Mouse (Mus musculus) limb, embryonic 13.5 days (tissue): Measurements from ENCODE around the gene Gm45799. TPM values are rescaled to one million over a fixed set of nuclear protein-coding genes. Genes with fewer than 3 reads are reported as not detected.
A peak's percentile ranks its signal among the peaks of the same experiment; 100 is the strongest.

Source experiments
- ATAC-seq: fragments of 200-750 bp; cut with Nextera tagmentation; 2 replicates; pipeline ENCODE4 v1.8.0; 2017; ENCODE audit warnings: low read depth, moderate number of reproducible peaks, moderate TSS enrichment; ENCODE audit not compliant: low FRiP score
- H3K27ac ChIP-seq: fragments of 300-500 bp; sonication (generic); 2 replicates; pipeline ENCODE4 v1.5.1; 2015; ENCODE audit warnings: inconsistent platforms, mild to moderate bottlenecking, moderate library complexity
- H3K27me3 ChIP-seq: fragments of 300-500 bp; sonication (generic); 2 replicates; pipeline ENCODE4 v1.6.1; 2015; ENCODE audit warnings: mild to moderate bottlenecking, inconsistent platforms
- H3K36me3 ChIP-seq: fragments of 300-500 bp; sonication (generic); 2 replicates; pipeline ENCODE4 v1.6.1; 2015; ENCODE audit warnings: inconsistent platforms, mild to moderate bottlenecking, moderate library complexity
- H3K4me1 ChIP-seq: fragments of 300-500 bp; sonication (generic); 2 replicates; pipeline ENCODE4 v1.6.1; 2015; ENCODE audit warnings: inconsistent platforms
- H3K4me2 ChIP-seq: fragments of 300-500 bp; sonication (generic); replicated peaks from 2 replicates; pipeline ENCODE4 v1.6.1; 2015; ENCODE audit warnings: inconsistent platforms, mild to moderate bottlenecking, moderate library complexity
- H3K4me3 ChIP-seq: fragments of 300-500 bp; sonication (generic); 2 replicates; pipeline ENCODE4 v1.5.1; 2015; ENCODE audit warnings: moderate library complexity, mild to moderate bottlenecking, inconsistent platforms
- H3K9ac ChIP-seq: fragments of 300-500 bp; sonication (generic); 2 replicates; pipeline ENCODE4 v1.6.1; 2015; ENCODE audit warnings: mild to moderate bottlenecking, inconsistent platforms
- H3K9me3 ChIP-seq: fragments of 300-500 bp; sonication (generic); 2 replicates; pipeline ENCODE4 v1.6.1; 2016; ENCODE audit warnings: inconsistent platforms
- WGBS: fragments of 180-500 bp; shearing (Covaris S2); methylation state at CpG from one replicate; pipeline ENCODE4 v1.1.7; 2015; 5-methylcytosine and 5-hydroxymethylcytosine counted together
- polyA plus RNA-seq: library from polyadenylated mRNA; unstranded; fragments of >200 nt; fragmentation: Nextera tagmentation; extraction: Ambion mirVana; gene quantifications from 2 replicates; pipeline ENCODE4 v1.2.1, GENCODE M21; 2015

The Gm45799 gene
- polyA plus RNA-seq, 1 experiment from 2014 or later: 23.7 TPM

GRCm38 (mm10) chr7:105733836-105734235, 93.5 kb downstream of the Gm45799 start:
- Histone ChIP-seq H3K4me1 (peaks cover 22% of the 10 kb centered on the region), H3K27me3 (no peaks in the 10 kb centered on the region), H3K9ac (0 out of 2 replicates have a peak overlapping the region, but pooled peaks have one; percentile 8), H3K27ac (no peak overlapping the region), H3K4me3 (no peak overlapping the region), H3K4me2 (no peak overlapping the region), H3K9me3 (no peaks in the 10 kb centered on the region), H3K36me3 (peaks cover 61% of the 10 kb centered on the region)
- 97% methylated on average over 11 of the region's 11 CpGs for WGBS
- ATAC-seq: no peak

Other genes with a start within 250 kb of the Gm45799 start
- gene Fam160a2, start 240.5 kb upstream of the Gm45799 start, polyA plus RNA-seq: 47.0 and 49.2 TPM in 2 replicates
- gene Cnga4, start 236.0 kb upstream of the Gm45799 start, polyA plus RNA-seq: not detected in 2 replicates
- 0.09 TPM in 1 of 2 replicates, not detected in the other for gene Cckbr, start 214.8 kb upstream of the Gm45799 start, polyA plus RNA-seq
- 51.2 and 52.2 TPM in 2 replicates for gene Cavin3, start 158.3 kb upstream of the Gm45799 start, polyA plus RNA-seq
- gene Smpd1, start 86.2 kb upstream of the Gm45799 start, polyA plus RNA-seq: 40.1 and 40.8 TPM in 2 replicates
- 51.1 and 58.3 TPM in 2 replicates for gene Apbb1, start 58.9 kb upstream of the Gm45799 start, polyA plus RNA-seq
- 0.37 and 1.00 TPM in 2 replicates for gene Hpx, start 40.4 kb upstream of the Gm45799 start, polyA plus RNA-seq
- 36.9 and 38.0 TPM in 2 replicates for gene Trim3, start 7.0 kb upstream of the Gm45799 start, polyA plus RNA-seq
- 182 and 195 TPM in 2 replicates for gene Timm10b, start 496 bp upstream of the Gm45799 start, polyA plus RNA-seq
- gene Arfip2, start 136 bp upstream of the Gm45799 start, polyA plus RNA-seq: 82.4 and 97.0 TPM in 2 replicates
- gene Dnhd1, start 10.3 kb downstream of the Gm45799 start, polyA plus RNA-seq: 1.7 and 1.9 TPM in 2 replicates
- 312 and 317 TPM in 2 replicates for gene Ilk, start 96.0 kb downstream of the Gm45799 start, polyA plus RNA-seq
- gene Rrp8, start 96.8 kb downstream of the Gm45799 start, polyA plus RNA-seq: 44.0 and 44.3 TPM in 2 replicates
- 118 and 133 TPM in 2 replicates for gene Taf10, start 103.8 kb downstream of the Gm45799 start, polyA plus RNA-seq
- gene Tpp1, start 111.7 kb downstream of the Gm45799 start, polyA plus RNA-seq: 42.5 and 50.8 TPM in 2 replicates
- 20.5 and 22.2 TPM in 2 replicates for gene Dchs1, start 147.1 kb downstream of the Gm45799 start, polyA plus RNA-seq
- gene Mrpl17, start 170.5 kb downstream of the Gm45799 start, polyA plus RNA-seq: 341 and 356 TPM in 2 replicates